ENCODE assay signal across 18 mouse cellular contexts in genomic region chr13:6323948-6324347, GRCm38 (mm10).
A peak's percentile ranks its signal among the peaks of the same experiment; 100 is the strongest.
DNase-seq lines count a peak whose midpoint lies in the region; ATAC-seq and TF ChIP-seq lines count a peak whose summit lies in the region.
"Had no signal": no experiment of that assay in that cellular context is flagged by ENCODE, and none has a peak within 500 bp of the region (broad histone marks: within the 10 kb centered on the region; RNA-seq: fewer than 3 reads in every experiment).

No protein-coding gene starts in this region.

- WGBS in hindbrain, postnatal 0 days: 80% methylated on average over 2 of the region's 2 CpGs
- 90% methylated on average over 2 of the region's 2 CpGs for WGBS in hindbrain, embryonic 10.5 days

- H3K4me1 ChIP-seq in hindbrain, postnatal 0 days (ENCODE audit: insufficient read depth, low read length): no peaks in the 10 kb centered on the region
- no peaks in the 10 kb centered on the region for H3K4me1 ChIP-seq in hindbrain, embryonic 10.5 days (replicated peaks)
- H3K4me1 ChIP-seq: embryonic facial prominence, embryonic 10.5 days; embryonic facial prominence, embryonic 12.5 days; forebrain, embryonic 13.5 days; forebrain, embryonic 15.5 days had no signal

- no peak overlapping the region for H3K4me3 ChIP-seq in hindbrain, postnatal 0 days (ENCODE audit: low read length)
- H3K4me3 ChIP-seq in hindbrain, embryonic 10.5 days: no peak overlapping the region
- H3K4me3 ChIP-seq: embryonic facial prominence, embryonic 10.5 days; embryonic facial prominence, embryonic 12.5 days; forebrain, embryonic 13.5 days; forebrain, embryonic 15.5 days had no signal

- no peaks in the 10 kb centered on the region for H3K9me3 ChIP-seq in hindbrain, postnatal 0 days (ENCODE audit: low read length)
- H3K9me3 ChIP-seq in hindbrain, embryonic 10.5 days: no peaks in the 10 kb centered on the region
- H3K9me3 ChIP-seq: embryonic facial prominence, embryonic 10.5 days; embryonic facial prominence, embryonic 12.5 days; forebrain, embryonic 13.5 days; forebrain, embryonic 15.5 days had no signal

- peak; percentile 4 for DNase-seq in hindbrain, postnatal 0 days (ENCODE audit: low spot score)
- DNase-seq in hindbrain, embryonic 10.5 days (ENCODE audit: low spot score): no peak
- DNase-seq in brain, adult 2 months (ENCODE audit: low read depth, low spot score): peak; percentile 58
- peak; percentile 49 for DNase-seq in telencephalon, adult 2 months (ENCODE audit: low read depth, low spot score)
- no peak for DNase-seq in urinary bladder, postnatal 14 days (ENCODE audit: low spot score)
- DNase-seq: adrenal gland, adult 2 months; adrenal gland, postnatal 10 days; adrenal gland, postnatal 25 days; cerebellum, adult 11-12 months; cerebellum, adult 2 months; cerebellum, adult 9-10 months; cerebellum, postnatal 10 days; cerebellum, postnatal 25 days; forebrain, postnatal 0 days had no signal

- H3K27me3 ChIP-seq in hindbrain, postnatal 0 days (ENCODE audit: insufficient read depth, low read length): no peaks in the 10 kb centered on the region
- no peaks in the 10 kb centered on the region for H3K27me3 ChIP-seq in hindbrain, embryonic 10.5 days (ENCODE audit: insufficient read depth, poor library complexity, severe bottlenecking)
- H3K27me3 ChIP-seq: embryonic facial prominence, embryonic 12.5 days; forebrain, embryonic 13.5 days; forebrain, embryonic 15.5 days had no signal

- no peak for ATAC-seq in hindbrain, postnatal 0 days
- ATAC-seq: forebrain, embryonic 13.5 days; forebrain, embryonic 15.5 days; forebrain, postnatal 0 days had no signal

- H3K36me3 ChIP-seq in hindbrain, postnatal 0 days (ENCODE audit: insufficient read depth, low read length): no peaks in the 10 kb centered on the region
- H3K36me3 ChIP-seq in hindbrain, embryonic 10.5 days: no peaks in the 10 kb centered on the region
- H3K36me3 ChIP-seq: embryonic facial prominence, embryonic 10.5 days; embryonic facial prominence, embryonic 12.5 days; forebrain, embryonic 15.5 days had no signal

- H3K4me2 ChIP-seq in hindbrain, postnatal 0 days (ENCODE audit: low read depth, low read length): no peak overlapping the region
- H3K4me2 ChIP-seq: embryonic facial prominence, embryonic 12.5 days; forebrain, embryonic 13.5 days; forebrain, embryonic 15.5 days had no signal

- H3K27ac ChIP-seq in hindbrain, postnatal 0 days: no peak overlapping the region
- no peak overlapping the region for H3K27ac ChIP-seq in hindbrain, embryonic 10.5 days
- H3K27ac ChIP-seq: embryonic facial prominence, embryonic 10.5 days; embryonic facial prominence, embryonic 12.5 days; forebrain, embryonic 13.5 days; forebrain, embryonic 15.5 days had no signal

- H3K9ac ChIP-seq in hindbrain, postnatal 0 days (replicated peaks; ENCODE audit: low read length): no peak overlapping the region
- H3K9ac ChIP-seq: embryonic facial prominence, embryonic 12.5 days; forebrain, embryonic 13.5 days; forebrain, embryonic 15.5 days; forebrain, postnatal 0 days had no signal

- TF ChIP-seq CTCF in hindbrain, postnatal 0 days (IDR thresholded peaks at IDR 0.05; ENCODE audit: low read depth): no peak

Comparison
In these comparisons a context has a peak if more than half of its experiments do, and no peak if none do; other contexts are left out.
1. DNase-seq: peak in hindbrain, postnatal 0 days (single experiment), brain, adult 2 months (single experiment) and telencephalon, adult 2 months (single experiment); none in hindbrain, embryonic 10.5 days (single experiment) and urinary bladder, postnatal 14 days (single experiment).